Mouse (Mus musculus) E14TG2a.4 (cell line): ENCODE results near the gene Btrc.

Source experiments
- CTCF ChIP-seq: conservative IDR thresholded peaks from 2 replicates; pipeline ENCODE4 v1.5.1; 2014; ENCODE audit warnings: low read length
- NANOG ChIP-seq: IDR thresholded peaks from 2 replicates; pipeline ENCODE4 v1.6.1; 2014; ENCODE audit warnings: borderline replicate concordance, low read length, mixed read lengths
- POU5F1 ChIP-seq: IDR thresholded peaks from 2 replicates; pipeline ENCODE4 v1.6.1; 2014; ENCODE audit warnings: low read length, borderline replicate concordance

GRCm38 (mm10) chr19:45565925-45566715 is 202.6 kb downstream of the Btrc start:
- TF ChIP-seq CTCF (no peak), NANOG (no peak), POU5F1 (no peak)
